Mouse (Mus musculus) liver, adult 2 months (tissue): ENCODE data around the gene Galnt15. TPM values are rescaled to one million over a fixed set of nuclear protein-coding genes. Genes with fewer than 3 reads are reported as not detected.

Experiments
- DNase-seq: peaks from one replicate; pipeline ENCODE4 v3.0.0-alpha.2; 2011; ENCODE audit warnings: low read depth, low spot score; ENCODE audit errors: extremely low read depth
- H3K27ac ChIP-seq: fragments of 200-500 bp; replicated peaks from 2 replicates; pipeline ENCODE4 v1.5.1; 2012; ENCODE audit warnings: low read depth, mild to moderate bottlenecking, control low read depth, inconsistent platforms, low read length; ENCODE audit not compliant: insufficient read depth
- H3K27me3 ChIP-seq: fragments of 200-500 bp; 2 replicates; pipeline ENCODE4 v1.6.1; 2012; ENCODE audit warnings: mild to moderate bottlenecking, moderate library complexity, low read length, inconsistent platforms; ENCODE audit not compliant: control insufficient read depth, insufficient read depth
- H3K36me3 ChIP-seq: fragments of 200-500 bp; 2 replicates; pipeline ENCODE4 v1.6.1; 2012; ENCODE audit warnings: low read length, inconsistent platforms; ENCODE audit not compliant: control insufficient read depth, insufficient read depth
- H3K4me1 ChIP-seq: fragments of 200-500 bp; 2 replicates; pipeline ENCODE4 v1.6.1; 2011; ENCODE audit warnings: low read length; ENCODE audit not compliant: control insufficient read depth, insufficient read depth
- H3K4me3 ChIP-seq: fragments of 200-500 bp; 2 replicates; pipeline ENCODE4 v1.5.1; 2011; ENCODE audit warnings: low read depth, mild to moderate bottlenecking, control low read depth, low read length, moderate library complexity; ENCODE audit not compliant: insufficient read depth
- H3K79me2 ChIP-seq: fragments of 200-500 bp; 2 replicates; pipeline ENCODE4 v1.6.1; 2012; ENCODE audit warnings: inconsistent platforms, mild to moderate bottlenecking, low read length, moderate library complexity; ENCODE audit not compliant: control insufficient read depth, insufficient read depth
- H3K9ac ChIP-seq: fragments of 200-500 bp; 2 replicates; pipeline ENCODE4 v1.6.1; 2012; ENCODE audit warnings: low read depth, mild to moderate bottlenecking, control low read depth, inconsistent platforms, low read length
- CTCF ChIP-seq: fragments of 200-500 bp; IDR thresholded peaks from 2 replicates; pipeline ENCODE4 v1.5.1; 2011; ENCODE audit warnings: low read depth, low read length, control low read depth
- POLR2A ChIP-seq: fragments of 200-500 bp; IDR thresholded peaks from 2 replicates; pipeline ENCODE4 v1.6.1; 2011; ENCODE audit warnings: low read length, control low read depth; ENCODE audit not compliant: insufficient read depth; ENCODE audit errors: extremely low read depth
- WGBS: fragments of 180-500 bp; shearing (Covaris S2); methylation state at CpG from one replicate; pipeline ENCODE4 v1.1.7; 2018; 5-methylcytosine and 5-hydroxymethylcytosine counted together
- polyA plus RNA-seq: library from polyadenylated mRNA; depleted of rRNA; stranded (reverse); fragments of >200 nt; gene quantifications from 2 replicates; pipeline ENCODE4 v1.2.3, GENCODE M21; 2012; rRNA removed
- total RNA-seq: library from RNA; depleted of rRNA; stranded (reverse); fragments of >200 nt; gene quantifications from 2 replicates; pipeline ENCODE4 v1.2.3, GENCODE M21; 2014; rRNA removed

Gene Galnt15
- total RNA-seq, result 0.92 and 2.4 TPM in 2 replicates
- polyA plus RNA-seq, result 0.30 and 0.62 TPM in 2 replicates

- TF ChIP-seq CTCF (no peak), POLR2A (no peak)
- no peak for DNase-seq
- Histone ChIP-seq H3K36me3 (no peaks in the 10 kb centered on the region), H3K27me3 (no peaks in the 10 kb centered on the region), H3K4me1 (no peaks in the 10 kb centered on the region), H3K27ac (no peak within 1 kb of the TSS), H3K9ac (peak within 1 kb of the TSS; percentile 22; the same call in 1 of the 2 replicates), H3K79me2 (no peaks in the 10 kb centered on the region), H3K4me3 (peak within 1 kb of the TSS; percentile 25)
- 30% methylated on average over 9 of the region's 9 CpGs for WGBS
Measured at GRCm38 (mm10) chr14:32028681-32029091, at the start of gene Galnt15. Galnt15 (plus strand) TSS chr14:32028989.

DNA sequence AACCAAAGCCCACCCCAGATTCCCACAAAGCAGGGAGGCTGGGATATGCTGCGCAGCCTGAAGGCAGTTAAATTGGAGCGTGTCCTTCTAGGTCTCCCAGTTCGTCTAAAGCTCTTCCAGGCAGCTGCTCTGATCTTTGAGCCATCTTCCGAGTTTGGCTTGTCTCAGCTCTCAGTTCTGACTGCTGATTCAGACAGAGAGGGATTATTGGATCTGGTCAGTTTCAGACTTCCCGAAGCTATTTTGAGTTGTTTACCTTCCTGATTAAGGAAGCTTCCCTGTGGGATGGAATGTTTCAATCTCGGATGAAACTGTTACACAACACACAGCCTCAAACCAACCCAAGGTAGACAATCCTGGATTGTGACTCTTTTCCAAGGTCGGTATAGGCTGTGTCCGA, 34.8 kb upstream of the Galnt15 start:
- peak overlapping the region; percentile 54 for H3K27ac ChIP-seq
- H3K4me3 ChIP-seq, result no peak overlapping the region
- TF ChIP-seq POLR2A (no peak), CTCF (no peak)
- 46% methylated on average over 8 of the region's 8 CpGs for WGBS
- H3K4me1 ChIP-seq, result no peaks in the 10 kb centered on the region
- no peaks in the 10 kb centered on the region for H3K36me3 ChIP-seq
- no peaks in the 10 kb centered on the region for H3K79me2 ChIP-seq
- H3K9ac ChIP-seq, result no peak overlapping the region
- H3K27me3 ChIP-seq, result no peaks in the 10 kb centered on the region
- peak; percentile 8 for DNase-seq

- Histone ChIP-seq H3K36me3 (no peaks in the 10 kb centered on the region), H3K27ac (no peak overlapping the region), H3K4me1 (0 out of 2 replicates have a peak, but pooled peaks cover 2% of the 10 kb centered on the region), H3K9ac (no peak overlapping the region), H3K27me3 (no peaks in the 10 kb centered on the region), H3K4me3 (no peak overlapping the region), H3K79me2 (no peaks in the 10 kb centered on the region)
- WGBS, result 87% methylated on average over 7 of the region's 7 CpGs
- DNase-seq, result no peak
- TF ChIP-seq POLR2A, result no peak
- no peak for TF ChIP-seq CTCF
Measured at GRCm38 (mm10) chr14:32000941-32001340, 27.8 kb upstream of the Galnt15 start.

GRCm38 (mm10) chr14:32002502-32003338, 26.1 kb upstream of the Galnt15 start:
- DNase-seq, result no peak
- H3K36me3 ChIP-seq, result no peaks in the 10 kb centered on the region
- H3K4me1 ChIP-seq, result 0 out of 2 replicates have a peak, but pooled peaks cover 2% of the 10 kb centered on the region
- H3K27ac ChIP-seq, result no peak overlapping the region
- H3K9ac ChIP-seq, result no peak overlapping the region
- no peak overlapping the region for H3K4me3 ChIP-seq
- no peak for TF ChIP-seq CTCF
- TF ChIP-seq POLR2A, result no peak
- H3K79me2 ChIP-seq, result no peaks in the 10 kb centered on the region
- 91% methylated on average over 15 of the region's 15 CpGs for WGBS
- H3K27me3 ChIP-seq, result no peaks in the 10 kb centered on the region

DNA sequence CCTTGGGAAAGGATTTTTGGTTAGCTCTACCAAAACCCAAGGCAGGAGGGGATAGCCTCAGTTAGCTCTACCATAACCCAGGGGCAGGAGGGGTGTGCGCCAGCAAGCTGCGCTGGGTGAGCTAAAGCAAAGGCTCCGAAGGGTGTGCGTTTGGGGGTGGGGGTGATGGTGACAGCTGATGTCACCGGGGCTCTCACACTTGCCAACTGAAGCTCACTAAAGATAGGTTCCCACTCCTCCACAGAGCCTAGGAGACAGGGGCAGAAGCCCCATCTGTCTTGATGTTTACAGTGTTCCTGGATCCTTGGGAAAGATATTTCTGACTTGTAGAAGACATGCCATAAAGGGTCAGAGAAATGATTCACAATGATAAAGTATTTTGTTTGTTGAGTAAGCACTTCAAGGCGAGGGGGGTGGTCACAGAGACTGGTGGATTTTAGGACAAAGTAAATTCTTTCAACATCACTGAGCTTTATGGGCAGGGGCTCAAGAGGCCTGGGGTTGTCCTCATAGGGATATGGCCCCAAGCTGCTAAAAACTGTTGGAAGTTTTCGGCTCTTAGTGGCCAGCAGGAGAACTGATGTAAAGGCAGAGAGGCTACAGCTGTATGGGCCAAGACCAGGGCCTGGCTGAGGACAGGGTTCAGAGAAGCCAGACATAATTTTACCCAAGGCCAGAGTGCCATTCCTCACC, 24.7 kb upstream of the Galnt15 start:
- no peaks in the 10 kb centered on the region for H3K36me3 ChIP-seq
- 87% methylated on average over 7 of the region's 7 CpGs for WGBS
- 0 out of 2 replicates have a peak, but pooled peaks cover 2% of the 10 kb centered on the region for H3K4me1 ChIP-seq
- no peak for TF ChIP-seq CTCF
- no peak for TF ChIP-seq POLR2A
- no peak overlapping the region for H3K9ac ChIP-seq
- H3K27me3 ChIP-seq, result no peaks in the 10 kb centered on the region
- no peak overlapping the region for H3K27ac ChIP-seq
- H3K4me3 ChIP-seq, result no peak overlapping the region
- no peak for DNase-seq
- no peaks in the 10 kb centered on the region for H3K79me2 ChIP-seq
